Comparison of ENCODE assay signal across 8 mouse cellular contexts in genomic region chrX:98936101-98936500, GRCm38 (mm10). TPM values are rescaled to one million over a fixed set of nuclear protein-coding genes. Genes with fewer than 3 reads are reported as not detected.
DNase-seq lines count a peak whose midpoint lies in the region; ATAC-seq and TF ChIP-seq lines count a peak whose summit lies in the region.

Yipf6 (plus strand) TSS chrX:98936316.

- peak within 1 kb of the TSS; percentile 87 for H3K4me3 ChIP-seq in gastrocnemius, adult 2 months
- H3K4me3 ChIP-seq in ES-Bruce4 (ENCODE audit: low read depth, low read length), result peak within 1 kb of the TSS; percentile 74
- peak within 1 kb of the TSS; percentile 61 for H3K4me3 ChIP-seq in embryonic facial prominence, embryonic 15.5 days (replicated peaks)
- peak within 1 kb of the TSS; percentile 63 for H3K4me3 ChIP-seq in hindbrain, embryonic 10.5 days
- peak within 1 kb of the TSS; percentile 69 for H3K4me3 ChIP-seq in liver, embryonic 12.5 days

- DNase-seq in gastrocnemius, adult 2 months, result no peak
- no peak for DNase-seq in gastrocnemius, postnatal 36 days
- no peak for DNase-seq in hindbrain, embryonic 10.5 days (ENCODE audit: low spot score)
- DNase-seq in embryo, embryonic 9.5 days (ENCODE audit: extremely low spot score), result no peak

- H3K36me3 ChIP-seq in ES-Bruce4 (ENCODE audit: control insufficient read depth, insufficient read depth, low read length, poor library complexity, severe bottlenecking), result no peaks in the 10 kb centered on the region
- H3K36me3 ChIP-seq in embryonic facial prominence, embryonic 15.5 days, result no peaks in the 10 kb centered on the region
- H3K36me3 ChIP-seq in hindbrain, embryonic 10.5 days, result no peaks in the 10 kb centered on the region
- H3K36me3 ChIP-seq in liver, embryonic 12.5 days, result peaks cover 7% of the 10 kb centered on the region; the same call in 1 of the 2 replicates

- no peaks in the 10 kb centered on the region for H3K4me1 ChIP-seq in ES-Bruce4 (ENCODE audit: control insufficient read depth, insufficient read depth, low read length)
- H3K4me1 ChIP-seq in embryonic facial prominence, embryonic 15.5 days, result peaks cover 5% of the 10 kb centered on the region
- peaks cover 8% of the 10 kb centered on the region; the same call in 1 of the 2 replicates for H3K4me1 ChIP-seq in hindbrain, embryonic 10.5 days (replicated peaks)
- peaks cover 11% of the 10 kb centered on the region for H3K4me1 ChIP-seq in liver, embryonic 12.5 days

- peak within 1 kb of the TSS; percentile 51 for H3K4me2 ChIP-seq in embryonic facial prominence, embryonic 15.5 days (replicated peaks)
- H3K4me2 ChIP-seq in liver, embryonic 12.5 days, result peak within 1 kb of the TSS; percentile 76

- WGBS in embryonic facial prominence, embryonic 15.5 days, result 68% methylated on average over 3 of the region's 3 CpGs
- WGBS in hindbrain, embryonic 10.5 days, result 70% methylated on average over 3 of the region's 3 CpGs
- WGBS in liver, embryonic 12.5 days (ENCODE audit: insufficient replicate concordance), result 61% methylated on average over 3 of the region's 3 CpGs

- no peak for TF ChIP-seq CTCF in gastrocnemius, adult 2 months (IDR thresholded peaks at IDR 0.05)
- TF ChIP-seq CTCF in ES-Bruce4 (IDR thresholded peaks at IDR 0.05; ENCODE audit: low read depth, low read length), result no peak

- peak within 1 kb of the TSS; percentile 95 for H3K27ac ChIP-seq in gastrocnemius, adult 2 months
- H3K27ac ChIP-seq in ES-Bruce4 (ENCODE audit: insufficient read depth, low read length), result peak within 1 kb of the TSS; percentile 65
- peak within 1 kb of the TSS; percentile 97 for H3K27ac ChIP-seq in embryonic facial prominence, embryonic 15.5 days (replicated peaks)
- peak within 1 kb of the TSS; percentile 91 for H3K27ac ChIP-seq in hindbrain, embryonic 10.5 days
- H3K27ac ChIP-seq in liver, embryonic 12.5 days, result peak within 1 kb of the TSS; percentile 91

- TF ChIP-seq POLR2A in ES-Bruce4 (IDR thresholded peaks at IDR 0.05; ENCODE audit: insufficient read depth, low read length), result no peak

- intact Hi-C loops in gastrocnemius, adult 2 months (cut with DNase I), result loop anchor here (5.0 kb wide), 1 partner anchor 234 kb away; no protein-coding TSS in a partner anchor
- intact Hi-C loops in gastrocnemius, postnatal 36 days (cut with DNase I), result loop anchor here (5.0 kb wide), 1 partner anchor 234 kb away; no protein-coding TSS in a partner anchor

- peak within 1 kb of the TSS; percentile 76 for H3K9ac ChIP-seq in ES-Bruce4 (ENCODE audit: low read depth, poor library complexity, severe bottlenecking)
- H3K9ac ChIP-seq in embryonic facial prominence, embryonic 15.5 days, result peak within 1 kb of the TSS; percentile 48
- H3K9ac ChIP-seq in liver, embryonic 12.5 days, result peak within 1 kb of the TSS; percentile 79

- ATAC-seq in embryonic facial prominence, embryonic 15.5 days (ENCODE audit: insufficient number of reproducible peaks, low FRiP score, low TSS enrichment, low read depth), result no peak
- no peak for ATAC-seq in liver, embryonic 12.5 days
- no peak for ATAC-seq in neutrophil, adult 5-6 weeks (ENCODE audit: extremely low read depth, insufficient number of reproducible peaks, low FRiP score, poor library complexity, severe bottlenecking)

- no peaks in the 10 kb centered on the region for H3K9me3 ChIP-seq in ES-Bruce4 (replicated peaks; ENCODE audit: control insufficient read depth, insufficient read depth, low read length, poor library complexity, severe bottlenecking)
- H3K9me3 ChIP-seq in embryonic facial prominence, embryonic 15.5 days (replicated peaks), result no peaks in the 10 kb centered on the region
- H3K9me3 ChIP-seq in hindbrain, embryonic 10.5 days, result 0 out of 2 replicates have a peak, but pooled peaks cover 4% of the 10 kb centered on the region
- no peaks in the 10 kb centered on the region for H3K9me3 ChIP-seq in liver, embryonic 12.5 days (replicated peaks)

- no peak for TF ChIP-seq EP300 in ES-Bruce4 (IDR thresholded peaks at IDR 0.05; ENCODE audit: insufficient read depth, low read depth, low read length)

- H3K27me3 ChIP-seq in ES-Bruce4 (ENCODE audit: control insufficient read depth, insufficient read depth, low read length, poor library complexity, severe bottlenecking), result no peaks in the 10 kb centered on the region
- no peaks in the 10 kb centered on the region for H3K27me3 ChIP-seq in embryonic facial prominence, embryonic 15.5 days
- 0 out of 2 replicates have a peak, but pooled peaks cover 6% of the 10 kb centered on the region for H3K27me3 ChIP-seq in hindbrain, embryonic 10.5 days (ENCODE audit: insufficient read depth, poor library complexity, severe bottlenecking)
- no peaks in the 10 kb centered on the region for H3K27me3 ChIP-seq in liver, embryonic 12.5 days (replicated peaks)

RNA-seq across cellular contexts. Expression of gene Yipf6, which starts in this region (rescaled TPM):
- 10 to 100 TPM; 11.0 to 11.9 TPM for total RNA-seq in gastrocnemius, adult 2 months (2021)
- total RNA-seq in gastrocnemius, postnatal 36 days (2021), result 1 to 10 TPM; 8.7 to 9.0 TPM
- polyA plus RNA-seq in ES-Bruce4 (2011; ENCODE audit: insufficient read depth, insufficient read length, low read depth, missing spikeins), result 21.8 and 24.8 TPM in 2 replicates
- 19.0 and 20.6 TPM in 2 replicates for polyA plus RNA-seq in embryonic facial prominence, embryonic 15.5 days (2015; fragmentation: Nextera tagmentation; extraction: Ambion mirVana)
- 15.6 and 20.0 TPM in 2 replicates for polyA plus RNA-seq in hindbrain, embryonic 10.5 days (2016; fragmentation: Nextera tagmentation; extraction: Ambion mirVana)
- 15.1 and 15.5 TPM in 2 replicates for polyA plus RNA-seq in liver, embryonic 12.5 days (2016; fragmentation: Nextera tagmentation; extraction: Ambion mirVana)
- total RNA-seq in neutrophil, adult 5-6 weeks (2017), result 24.4 and 29.5 TPM in 2 replicates
